ENCODE assay signal across 8 mouse cellular contexts in genomic region chr11:79703452-79703851, GRCm38 (mm10).
DNase-seq lines count a peak whose midpoint lies in the region; ATAC-seq and TF ChIP-seq lines count a peak whose summit lies in the region.

No protein-coding gene starts in this region.

- peak; percentile 41 for TF ChIP-seq CTCF in gastrocnemius, adult 2 months (IDR thresholded peaks at IDR 0.05)
- no peak for TF ChIP-seq CTCF in thymus, adult 2 months (IDR thresholded peaks at IDR 0.05; ENCODE audit: borderline replicate concordance, control insufficient read depth, extremely low read depth, insufficient read depth, low read length, poor library complexity)

- H3K36me3 ChIP-seq in hindbrain, embryonic 16.5 days (ENCODE audit: control insufficient read depth, insufficient read depth, low read length): no peaks in the 10 kb centered on the region
- H3K36me3 ChIP-seq in midbrain, embryonic 16.5 days (ENCODE audit: control insufficient read depth, insufficient read depth, low read length): no peaks in the 10 kb centered on the region; the same call in 1 of the 2 replicates
- no peaks in the 10 kb centered on the region for H3K36me3 ChIP-seq in thymus, adult 2 months (ENCODE audit: control insufficient read depth, insufficient read depth, low read length)

- peak overlapping the region; percentile 97 for H3K4me3 ChIP-seq in gastrocnemius, adult 2 months
- H3K4me3 ChIP-seq in hindbrain, embryonic 16.5 days (ENCODE audit: low read length): peak overlapping the region; percentile 88
- peak overlapping the region; percentile 82 for H3K4me3 ChIP-seq in midbrain, embryonic 16.5 days (ENCODE audit: low read depth, low read length)
- peak overlapping the region; percentile 70 for H3K4me3 ChIP-seq in thymus, adult 2 months (ENCODE audit: control insufficient read depth, insufficient read depth, low read length)

- no peak for TF ChIP-seq POLR2A in thymus, adult 2 months (IDR thresholded peaks at IDR 0.05; ENCODE audit: control insufficient read depth, extremely low read depth, insufficient read depth, low read length, poor library complexity)

- 0% methylated on average over 5 of the region's 5 CpGs for WGBS in hindbrain, embryonic 16.5 days
- WGBS in midbrain, embryonic 16.5 days: 2% methylated on average over 5 of the region's 5 CpGs
- WGBS in thymus, adult 2 months: 0% methylated on average over 5 of the region's 5 CpGs

- H3K4me2 ChIP-seq in hindbrain, embryonic 16.5 days (ENCODE audit: low read length): peak overlapping the region; percentile 72
- H3K4me2 ChIP-seq in midbrain, embryonic 16.5 days (ENCODE audit: low read length): peak overlapping the region; percentile 77

- H3K9ac ChIP-seq in hindbrain, embryonic 16.5 days (ENCODE audit: low read depth, low read length): peak overlapping the region; percentile 98
- H3K9ac ChIP-seq in midbrain, embryonic 16.5 days (ENCODE audit: low read depth, low read length): peak overlapping the region; percentile 92

- H3K4me1 ChIP-seq in hindbrain, embryonic 16.5 days (ENCODE audit: control insufficient read depth, insufficient read depth, low read depth, low read length): peaks cover 21% of the 10 kb centered on the region
- H3K4me1 ChIP-seq in midbrain, embryonic 16.5 days (ENCODE audit: control insufficient read depth, insufficient read depth, low read length): peaks cover 21% of the 10 kb centered on the region
- peaks cover 15% of the 10 kb centered on the region for H3K4me1 ChIP-seq in thymus, adult 2 months (replicated peaks; ENCODE audit: control insufficient read depth, insufficient read depth, low read length)

- peak; percentile 73 for DNase-seq in gastrocnemius, adult 2 months
- no peak for DNase-seq in gastrocnemius, postnatal 10 days
- DNase-seq in adipocyte (ENCODE audit: low spot score) (peak; percentile 66), liver (peak; percentile 76)
- DNase-seq in thymus, adult 2 months: peak; percentile 63

- no peaks in the 10 kb centered on the region for H3K9me3 ChIP-seq in hindbrain, embryonic 16.5 days (ENCODE audit: control insufficient read depth, low read length)
- H3K9me3 ChIP-seq in midbrain, embryonic 16.5 days (replicated peaks; ENCODE audit: control insufficient read depth, low read length, poor library complexity, severe bottlenecking): no peaks in the 10 kb centered on the region

- peak overlapping the region; percentile 99 for H3K27ac ChIP-seq in gastrocnemius, adult 2 months
- H3K27ac ChIP-seq in hindbrain, embryonic 16.5 days (ENCODE audit: low read depth, low read length): peak overlapping the region; percentile 98
- peak overlapping the region; percentile 98 for H3K27ac ChIP-seq in midbrain, embryonic 16.5 days (ENCODE audit: low read length)
- peak overlapping the region; percentile 51; the same call in 1 of the 2 replicates for H3K27ac ChIP-seq in thymus, adult 2 months (ENCODE audit: control insufficient read depth, insufficient read depth, low read length)

- H3K27me3 ChIP-seq in hindbrain, embryonic 16.5 days (replicated peaks; ENCODE audit: control insufficient read depth, insufficient read depth, low read length): no peaks in the 10 kb centered on the region
- no peaks in the 10 kb centered on the region for H3K27me3 ChIP-seq in midbrain, embryonic 16.5 days (ENCODE audit: control insufficient read depth, insufficient read depth, low read depth, low read length)
- no peaks in the 10 kb centered on the region for H3K27me3 ChIP-seq in thymus, adult 2 months (ENCODE audit: control insufficient read depth, insufficient read depth, low read length)

- intact Hi-C loops in gastrocnemius, adult 2 months (cut with DNase I): loop anchor here (5.0 kb wide), 1 partner anchor 139 kb away; no protein-coding TSS in a partner anchor

- peak; percentile 66 for ATAC-seq in erythroid progenitor cell, adult 5-6 weeks (replicated peaks; ENCODE audit: low FRiP score, poor library complexity, severe bottlenecking)
- ATAC-seq in hindbrain, embryonic 16.5 days: peak; percentile 26
- no peak for ATAC-seq in midbrain, embryonic 16.5 days
